Mouse (Mus musculus) CH12.LX (cell line): ENCODE results near the gene Robo2. TPM values are rescaled to one million over a fixed set of nuclear protein-coding genes. Genes with fewer than 3 reads are reported as not detected.

Experiments
- DNase-seq: peaks from one replicate; pipeline ENCODE4 v3.0.0-alpha.2; 2013; ENCODE audit errors: extremely low read depth
- H3K27ac ChIP-seq: 2 replicates; pipeline ENCODE4 v1.5.1; 2012; ENCODE audit warnings: low read depth, mild to moderate bottlenecking, control low read depth, moderate library complexity; ENCODE audit not compliant: insufficient read depth
- H3K27me3 ChIP-seq: replicated peaks from 2 replicates; pipeline ENCODE3; 2012; ENCODE audit warnings: inconsistent platforms
- H3K36me3 ChIP-seq, 2 experiments: replicated peaks in 1 of 2; 2 replicates each; pipeline versions ENCODE3 to v1.6.1; 2012; ENCODE audit warnings: inconsistent platforms in 1 of 2, low read length in 1 of 2, mild to moderate bottlenecking in 1 of 2, mixed read lengths in 1 of 2, moderate library complexity in 1 of 2; ENCODE audit not compliant: control insufficient read depth in 1 of 2, insufficient read depth in 1 of 2
- H3K4me1 ChIP-seq, 2 experiments: 2 replicates each; pipeline ENCODE4 v1.6.1; 2012; ENCODE audit warnings: inconsistent platforms in 1 of 2, moderate library complexity in 1 of 2; ENCODE audit not compliant: insufficient read depth in 2 of 2, control insufficient read depth in 1 of 2
- H3K4me2 ChIP-seq: 2 replicates; pipeline ENCODE4 v1.6.1; 2012; ENCODE audit warnings: low read depth, mild to moderate bottlenecking, control low read depth; ENCODE audit not compliant: poor library complexity, insufficient read depth, severe bottlenecking
- H3K4me3 ChIP-seq, 3 experiments: fragments of 150-350 bp in 1 of 3; sonication (generic) in 1 of 3; replicated peaks in 1 of 3; 2 replicates each; pipeline versions ENCODE3 to v1.5.1; 2011 to 2012; ENCODE audit warnings: low read depth in 2 of 3, low read length in 2 of 3, mild to moderate bottlenecking in 2 of 3, moderate library complexity in 2 of 3, control low read depth in 1 of 3, improper control_type of control experiment in 1 of 3, inconsistent platforms in 1 of 3, mixed read lengths in 1 of 3; ENCODE audit not compliant: poor library complexity in 1 of 3
- H3K79me2 ChIP-seq: replicated peaks from 2 replicates; pipeline ENCODE4 v1.6.1; 2012; ENCODE audit warnings: mild to moderate bottlenecking, moderate library complexity; ENCODE audit not compliant: control insufficient read depth, poor library complexity, insufficient read depth, severe bottlenecking; ENCODE audit errors: extremely low read depth
- H3K9ac ChIP-seq: 2 replicates; pipeline ENCODE4 v1.6.1; 2012; ENCODE audit warnings: low read depth, mild to moderate bottlenecking, control low read depth, moderate library complexity; ENCODE audit not compliant: insufficient read depth
- H3K9me3 ChIP-seq: replicated peaks from 2 replicates; pipeline ENCODE3; 2012; ENCODE audit warnings: low read length, inconsistent platforms, mixed read lengths
- BHLHE40 ChIP-seq: IDR thresholded peaks from 2 replicates; pipeline ENCODE4 v1.6.1; 2011; ENCODE audit warnings: mild to moderate bottlenecking, low read depth, low read length, improper control_type of control experiment
- CHD2 ChIP-seq: IDR thresholded peaks from 2 replicates; pipeline ENCODE4 v1.6.1; 2011; ENCODE audit warnings: low read length, improper control_type of control experiment
- CTCF ChIP-seq, 2 experiments: IDR thresholded peaks in 1 of 2; conservative IDR thresholded peaks in 1 of 2; 2 replicates each; pipeline ENCODE4 v1.5.1; 2011 to 2012; ENCODE audit warnings: low read depth in 2 of 2, low read length in 2 of 2, improper control_type of control experiment in 1 of 2, inconsistent platforms in 1 of 2, mild to moderate bottlenecking in 1 of 2, moderate library complexity in 1 of 2
- E2F4 ChIP-seq: IDR thresholded peaks from 2 replicates; pipeline ENCODE4 v1.6.1; 2011; ENCODE audit warnings: low read depth, low read length, improper control_type of control experiment; ENCODE audit not compliant: insufficient replicate concordance
- EP300 ChIP-seq: IDR thresholded peaks from 2 replicates; pipeline ENCODE4 v1.6.1; 2011; ENCODE audit warnings: low read length, improper control_type of control experiment
- ETS1 ChIP-seq: conservative IDR thresholded peaks from 2 replicates; pipeline ENCODE4 v1.6.1; 2012; ENCODE audit warnings: low read depth, mild to moderate bottlenecking, inconsistent platforms, low read length, improper control_type of control experiment, moderate library complexity
- HCFC1 ChIP-seq: IDR thresholded peaks from 2 replicates; pipeline ENCODE4 v1.6.1; 2012; ENCODE audit warnings: low read depth, mild to moderate bottlenecking, inconsistent platforms, low read length, improper control_type of control experiment
- JUN ChIP-seq: IDR thresholded peaks from 2 replicates; pipeline ENCODE4 v1.6.1; 2011; ENCODE audit warnings: low read depth, mild to moderate bottlenecking, low read length, improper control_type of control experiment, moderate library complexity; ENCODE audit not compliant: insufficient read depth
- JUND ChIP-seq: conservative IDR thresholded peaks from 2 replicates; pipeline ENCODE4 v1.6.1; 2011; ENCODE audit warnings: low read depth, low read length, improper control_type of control experiment
- KAT2A ChIP-seq: IDR thresholded peaks from 2 replicates; pipeline ENCODE4 v1.6.1; 2012; ENCODE audit warnings: low read length, improper control_type of control experiment, inconsistent platforms; ENCODE audit not compliant: insufficient replicate concordance
- MAX ChIP-seq: IDR thresholded peaks from 2 replicates; pipeline ENCODE4 v1.6.1; 2011; ENCODE audit warnings: low read length, improper control_type of control experiment
- MAZ ChIP-seq: IDR thresholded peaks from 2 replicates; pipeline ENCODE4 v1.6.1; 2012; ENCODE audit warnings: low read depth, mild to moderate bottlenecking, inconsistent platforms, low read length, improper control_type of control experiment, moderate library complexity
- MXI1 ChIP-seq: IDR thresholded peaks from 2 replicates; pipeline ENCODE4 v1.6.1; 2011; ENCODE audit warnings: mild to moderate bottlenecking, low read depth, low read length, improper control_type of control experiment
- PAX5 ChIP-seq: IDR thresholded peaks from 2 replicates; pipeline ENCODE4 v1.6.1; 2012; ENCODE audit warnings: low read length, inconsistent platforms, mixed read lengths
- POLR2AphosphoS2 ChIP-seq: IDR thresholded peaks from 2 replicates; pipeline ENCODE4 v1.6.1; 2011; ENCODE audit warnings: low read depth, low read length, improper control_type of control experiment
- RAD21 ChIP-seq: IDR thresholded peaks from 2 replicates; pipeline ENCODE4 v1.6.1; 2011; ENCODE audit warnings: low read depth, mild to moderate bottlenecking, low read length, improper control_type of control experiment, moderate library complexity
- RCOR1 ChIP-seq: conservative IDR thresholded peaks from 2 replicates; pipeline ENCODE4 v1.6.1; 2012; ENCODE audit warnings: low read depth, mild to moderate bottlenecking, inconsistent platforms, low read length, improper control_type of control experiment
- SIN3A ChIP-seq: IDR thresholded peaks from 2 replicates; pipeline ENCODE4 v1.6.1; 2012; ENCODE audit warnings: low read length, improper control_type of control experiment, inconsistent platforms
- TBP ChIP-seq: conservative IDR thresholded peaks from 2 replicates; pipeline ENCODE4 v1.6.1; 2011; ENCODE audit warnings: low read depth, low read length, improper control_type of control experiment
- USF1 ChIP-seq: IDR thresholded peaks from 2 replicates; pipeline ENCODE4 v1.6.1; 2014; ENCODE audit warnings: low read depth, mild to moderate bottlenecking, inconsistent platforms, low read length, improper control_type of control experiment
- USF2 ChIP-seq: conservative IDR thresholded peaks from 2 replicates; pipeline ENCODE4 v1.6.1; 2011; ENCODE audit warnings: low read depth, low read length, improper control_type of control experiment
- ZNF384 ChIP-seq: IDR thresholded peaks from 2 replicates; pipeline ENCODE4 v1.6.1; 2012; ENCODE audit warnings: low read depth, low read length, improper control_type of control experiment, inconsistent platforms
- dilution Hi-C: fragments of 300-500 bp; cut with MboI; formaldehyde crosslinking; loops from 2 replicates; pipeline ENCODE4 v1.14.3; 2020; ENCODE audit warnings: low sequenced_read_pairs; ENCODE audit not compliant: extremely low pct_unique_long_range_greater_than_20kb, extremely low pct_ligation_motif_present
- in situ Hi-C: fragments of 300-500 bp; cut with MboI; formaldehyde crosslinking; loops from 3 replicates; pipeline ENCODE4 v1.14.3; 2019; ENCODE audit warnings: low sequenced_read_pairs, low pct_ligation_motif_present, low pct_unique_long_range_greater_than_20kb, mixed read lengths
- polyA plus RNA-seq: library from polyadenylated mRNA; unstranded; fragments of >175 nt; gene quantifications from 2 replicates; pipeline ENCODE4 v1.2.1, GENCODE M21; 2012; ENCODE audit warnings: low read depth; ENCODE audit not compliant: insufficient read length
- total RNA-seq, 2 experiments: library from RNA; depleted of rRNA; stranded (reverse); fragments of 300-350 nt in 1 of 2; fragments of >200 nt in 1 of 2; gene quantifications; 2 replicates each; pipeline ENCODE4 v1.2.3; 2012 to 2014

Gene Robo2
- total and polyA plus RNA-seq, 3 experiments = not detected

DNA sequence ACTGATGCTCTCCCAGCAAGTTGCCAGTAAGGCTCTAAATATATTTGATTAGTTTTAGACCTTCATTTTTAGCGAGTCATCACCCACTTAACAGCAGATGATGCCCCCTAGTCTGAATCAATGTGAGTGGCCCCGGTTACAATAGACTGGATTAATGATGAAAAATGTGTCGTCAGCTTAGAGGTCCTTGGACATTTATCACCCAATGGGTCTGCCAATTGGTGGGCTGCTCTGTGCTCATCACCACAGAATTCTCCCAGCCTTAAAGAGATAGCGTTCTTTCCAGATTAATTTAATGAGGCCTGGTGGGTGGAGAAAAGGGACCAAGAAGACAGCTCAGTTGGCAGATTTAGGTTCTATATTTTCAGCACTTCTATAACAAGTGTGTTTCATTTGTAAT, 138.6 kb downstream of the Robo2 start:
- H3K9ac ChIP-seq = no peak overlapping the region
- in situ Hi-C loops (no loop called here), dilution Hi-C loops (no loop called here)
- TF ChIP-seq MXI1 (no peak), POLR2AphosphoS2 (no peak), E2F4 (no peak), PAX5 (no peak), CHD2 (no peak), RCOR1 (no peak), MAZ (no peak), KAT2A (no peak)
- no peak for DNase-seq
- H3K4me2 ChIP-seq = no peak overlapping the region
- no peak overlapping the region for H3K27ac ChIP-seq
- no peak overlapping the region for H3K4me3 ChIP-seq
- H3K79me2 ChIP-seq = no peaks in the 10 kb centered on the region
- no peaks in the 10 kb centered on the region for H3K4me1 ChIP-seq
- no peaks in the 10 kb centered on the region for H3K27me3 ChIP-seq
- no peaks in the 10 kb centered on the region for H3K36me3 ChIP-seq
- H3K9me3 ChIP-seq = peaks cover 46% of the 10 kb centered on the region

DNA sequence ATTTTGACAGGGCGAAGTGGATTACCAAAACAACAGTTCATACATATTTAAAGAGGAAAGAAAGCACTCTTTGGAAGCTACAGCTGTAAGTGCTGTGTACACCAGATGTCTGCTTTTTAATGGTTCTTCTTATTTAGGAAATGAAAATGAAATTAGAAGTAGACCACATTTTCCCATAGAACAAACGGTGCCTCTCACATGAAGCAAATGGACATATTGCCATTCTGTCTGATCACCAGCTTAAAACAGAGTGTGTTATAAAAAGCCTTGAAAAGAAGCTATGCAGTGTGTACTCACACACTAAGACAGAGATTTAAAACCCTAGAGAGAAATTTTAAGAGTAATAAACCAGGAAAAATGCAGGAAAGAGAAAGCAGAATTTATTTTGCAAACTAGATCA, 153.4 kb downstream of the Robo2 start:
- no peaks in the 10 kb centered on the region for H3K4me1 ChIP-seq
- no peak overlapping the region for H3K9ac ChIP-seq
- dilution Hi-C loops = no loop called here
- no peak overlapping the region for H3K4me3 ChIP-seq
- H3K27ac ChIP-seq = no peak overlapping the region
- no peak for DNase-seq
- H3K4me2 ChIP-seq = no peak overlapping the region
- TF ChIP-seq HCFC1 (no peak), USF1 (no peak), BHLHE40 (no peak), MXI1 (no peak), RAD21 (no peak), MAZ (no peak), SIN3A (no peak), ETS1 (no peak), JUN (no peak), RCOR1 (no peak), KAT2A (no peak), CTCF (conservative IDR thresholded peaks at IDR 0.05 in 1 of 2, IDR thresholded peaks at IDR 0.05 in 1 of 2; ENCODE audit: low read depth in 2 of 2, low read length in 2 of 2) (no peak), POLR2AphosphoS2 (no peak), ZNF384 (no peak), USF2 (no peak), EP300 (no peak), TBP (no peak), CHD2 (no peak), MAX (no peak), JUND (no peak)
- TF ChIP-seq, all 38 proteins: peak for 0
- Histone ChIP-seq H3K27me3 (no peaks in the 10 kb centered on the region), H3K36me3 (no peaks in the 10 kb centered on the region), H3K9me3 (peaks cover 45% of the 10 kb centered on the region), H3K79me2 (no peaks in the 10 kb centered on the region)
- in situ Hi-C loops = no loop called here
